Mouse (Mus musculus) E14TG2a.4 (cell line): ENCODE data around the gene Smarcd3.

Experiments used
- CTCF ChIP-seq: conservative IDR thresholded peaks from 2 replicates; pipeline ENCODE4 v1.5.1; 2014; ENCODE audit warnings: low read length
- NANOG ChIP-seq: IDR thresholded peaks from 2 replicates; pipeline ENCODE4 v1.6.1; 2014; ENCODE audit warnings: borderline replicate concordance, low read length, mixed read lengths
- POU5F1 ChIP-seq: IDR thresholded peaks from 2 replicates; pipeline ENCODE4 v1.6.1; 2014; ENCODE audit warnings: low read length, borderline replicate concordance

- TF ChIP-seq CTCF: no peak
- no peak for TF ChIP-seq NANOG
- TF ChIP-seq POU5F1: no peak
These were observed 70.5 kb downstream of the Smarcd3 start for GRCm38 (mm10) chr5:24553621-24554244.
